Mouse (Mus musculus) lung, postnatal 36 days (tissue): Measurements from ENCODE around the gene Gm13306.
"Not testable (repeated sequence)": the region's sequence is repeated elsewhere in the genome, so short reads cannot be mapped to it uniquely, and the experiment has no call there.

Experiments used
- DNase-seq: peaks from one replicate; pipeline ENCODE4 v3.0.0; 2022; ENCODE audit warnings: mixed read lengths

Gene Gm13306

DNA sequence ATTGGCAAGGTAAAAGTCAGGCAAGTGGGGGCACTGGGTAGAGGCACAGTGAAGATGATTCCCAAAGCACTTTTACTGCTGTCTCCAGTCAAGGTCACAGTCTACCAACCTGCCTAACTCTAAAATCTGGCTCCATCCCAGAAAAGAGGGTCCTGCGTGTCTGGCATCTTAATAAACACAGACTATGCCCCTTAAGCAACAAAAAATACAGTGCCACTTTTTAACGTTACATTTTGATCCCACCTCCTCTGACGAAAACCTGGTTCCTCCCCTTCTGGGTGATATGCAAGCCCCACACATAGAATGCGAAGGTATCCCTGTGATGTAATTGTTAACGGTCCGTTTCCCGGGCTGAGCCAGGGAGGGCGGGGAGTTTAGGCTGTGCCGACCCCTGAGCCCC is at the start of gene Gm13306:
Gene Gm13306, plus strand, starts transcription at position 301 of the 400 bp plus-strand sequence.
- DNase-seq: not testable (repeated sequence)

DNA sequence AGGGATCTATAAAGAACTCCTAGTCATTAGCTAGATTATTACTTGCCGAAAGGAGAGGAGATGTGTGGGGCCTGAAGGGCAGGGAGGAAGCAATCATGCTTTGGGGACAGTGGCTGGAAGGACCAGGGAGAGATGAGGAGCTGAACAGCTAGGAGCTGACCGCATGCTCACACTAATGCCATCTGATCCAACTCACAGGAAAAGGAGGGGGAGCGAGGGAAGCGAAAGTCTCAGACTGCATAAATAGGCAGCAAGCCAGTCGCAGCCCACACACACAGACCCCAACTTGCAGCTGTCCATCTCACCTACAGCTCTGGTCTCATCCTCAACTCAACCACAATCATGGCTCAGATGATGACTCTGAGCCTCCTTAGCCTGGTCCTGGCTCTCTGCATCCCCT is 38.7 kb upstream of the Gm13306 start, which contains the start of gene Gm13304:
Gene Gm13304, plus strand, starts transcription at position 301 of the 400 bp plus-strand sequence.
- not testable (repeated sequence) for DNase-seq

DNA sequence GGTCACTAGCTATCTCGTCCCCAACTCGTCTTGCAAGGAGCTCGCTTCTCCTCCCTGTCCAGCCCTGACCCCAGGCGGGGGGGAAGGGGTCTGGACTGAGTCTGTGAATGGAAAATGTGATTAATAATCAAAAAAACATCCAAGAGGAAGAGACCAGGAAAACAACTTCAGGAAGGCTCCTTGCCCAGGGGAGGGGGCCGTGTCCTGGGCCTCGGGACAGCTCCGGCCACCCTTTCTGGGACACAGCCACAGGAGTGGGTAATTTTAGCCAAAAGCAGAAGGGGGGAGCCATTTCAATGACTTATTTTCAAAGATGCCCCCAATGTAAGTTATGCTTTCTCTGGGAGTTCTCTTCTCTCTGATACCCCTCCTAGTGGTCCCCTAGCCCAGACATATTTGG is 15.3 kb downstream of the Gm13306 start, which contains the start of gene Gm13305:
Gene Gm13305, minus strand, starts transcription at position 101 of the 400 bp plus-strand sequence.
- DNase-seq: not testable (repeated sequence)

DNA sequence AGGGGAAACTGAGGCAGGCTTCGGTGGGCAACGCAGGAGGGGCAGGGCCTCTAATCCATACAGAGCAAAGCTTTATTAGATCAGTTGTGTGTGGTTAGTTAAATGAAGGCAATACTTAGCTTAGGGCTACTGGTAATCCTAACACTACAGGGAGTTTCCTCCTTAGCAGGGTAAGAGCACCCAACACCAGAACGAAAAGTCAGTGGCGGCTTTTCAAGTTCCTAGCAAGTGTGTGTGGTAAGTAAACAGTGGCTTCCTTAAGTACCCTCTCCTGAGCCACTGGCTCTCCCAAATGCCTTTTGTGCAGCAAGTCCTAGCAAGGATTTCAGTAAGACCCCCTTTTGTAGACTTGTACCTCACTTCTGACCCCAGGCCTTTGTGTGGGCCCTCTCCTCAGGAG is 25.0 kb downstream of the Gm13306 start:
- DNase-seq: not testable (repeated sequence)

DNA sequence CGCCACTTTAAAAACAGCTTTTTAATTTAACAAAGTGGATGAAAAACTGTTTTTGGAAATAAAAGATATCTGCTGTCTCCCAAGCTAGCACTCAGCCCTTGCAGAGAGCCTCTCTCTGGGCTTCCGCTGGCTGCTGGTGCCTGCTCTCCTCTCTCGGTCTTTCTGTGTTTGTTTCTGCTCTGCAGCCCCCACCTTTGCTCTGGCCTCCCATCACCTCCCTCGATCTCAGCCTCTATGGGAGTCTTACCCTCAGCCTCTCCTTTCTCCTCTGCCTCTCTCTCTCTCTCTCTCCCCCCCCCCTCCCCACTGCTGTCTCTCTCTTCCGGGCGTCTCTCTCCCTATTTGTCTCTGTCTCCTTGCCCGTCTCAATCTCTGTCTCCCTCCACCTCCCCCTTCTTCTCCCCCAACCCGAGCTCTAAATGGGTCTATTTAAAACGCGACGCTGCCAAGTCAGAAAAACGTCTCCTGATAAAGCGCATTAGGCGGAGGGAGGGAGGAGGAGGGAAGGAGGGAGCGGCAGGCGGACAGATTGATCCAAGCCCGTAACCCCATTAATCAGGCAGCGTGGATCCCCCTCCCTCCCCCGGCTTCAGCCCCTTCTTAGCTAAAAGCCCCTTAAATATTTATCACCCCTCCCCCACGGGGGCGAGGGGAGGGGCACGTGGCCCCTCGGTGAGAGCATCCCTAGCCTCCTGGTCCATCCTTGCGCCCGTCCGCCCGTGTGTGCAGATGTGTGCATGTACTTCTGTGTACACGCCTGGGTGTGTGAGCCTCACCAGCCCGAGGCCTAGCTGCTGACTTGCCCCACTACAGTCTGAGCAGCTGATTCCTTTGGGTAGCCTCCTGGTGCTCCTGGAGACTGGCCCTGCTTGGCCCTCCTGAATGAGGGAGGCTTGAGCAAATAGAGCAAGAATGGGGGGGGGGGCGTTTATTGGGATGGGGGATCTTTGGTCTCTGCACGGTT is 30.3 kb downstream of the Gm13306 start:
- DNase-seq: not testable (repeated sequence)

DNA sequence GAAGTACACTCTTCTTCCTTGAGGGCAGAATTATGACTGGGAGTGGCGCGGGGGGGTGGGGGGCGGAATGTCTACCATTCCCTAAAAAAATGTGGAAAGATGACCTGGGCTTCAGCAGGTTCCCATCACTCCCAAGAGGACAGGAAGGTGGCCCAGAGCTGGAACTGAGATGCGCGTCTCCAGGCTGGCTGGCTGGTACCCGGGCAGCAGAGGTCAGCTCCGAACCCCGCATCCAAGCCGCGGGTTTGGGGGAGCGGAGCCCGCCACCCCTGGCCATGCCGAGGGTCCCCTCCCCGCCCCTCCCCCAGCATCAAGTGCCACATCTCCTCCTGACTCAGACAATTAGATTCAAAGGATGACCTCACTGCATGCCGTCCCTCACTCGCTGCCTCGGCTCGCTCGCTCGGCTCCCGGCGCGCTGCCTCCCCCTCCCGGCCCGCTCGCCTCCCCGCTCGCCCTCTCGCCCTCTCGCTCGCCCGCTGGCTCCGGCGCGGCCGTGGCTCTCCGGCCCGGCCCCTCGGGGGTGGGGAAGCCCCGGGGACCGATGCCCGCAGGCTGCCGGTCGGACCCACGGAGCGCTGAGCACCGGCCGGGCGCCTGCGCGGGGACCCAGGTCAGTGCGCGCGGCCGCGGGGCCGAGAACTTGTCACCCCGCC is 31.2 kb downstream of the Gm13306 start:
- DNase-seq: not testable (repeated sequence)

DNA sequence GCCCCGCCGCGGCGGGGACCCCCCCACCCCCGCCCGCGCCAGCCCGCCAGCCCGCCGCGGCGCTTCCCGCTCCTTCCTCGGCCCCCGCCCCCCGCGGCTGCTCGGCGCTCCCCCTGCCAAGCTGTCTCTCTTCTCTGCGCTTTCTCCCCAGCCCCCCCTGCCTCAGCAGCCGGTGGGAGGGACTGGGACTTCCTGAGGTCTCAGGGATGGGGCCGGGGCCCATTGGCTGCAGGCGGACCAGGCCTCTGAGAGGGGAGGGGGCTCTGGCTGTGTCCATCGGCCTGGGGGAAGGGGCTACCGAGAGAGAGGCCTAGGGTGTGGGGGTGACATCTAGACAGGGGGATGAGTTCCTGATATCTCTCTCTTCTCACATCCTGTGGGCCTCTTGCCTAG is 31.7 kb downstream of the Gm13306 start:
- DNase-seq: not testable (repeated sequence)
